8 mouse cellular contexts compared by ENCODE assay signal in the genomic region with DNA sequence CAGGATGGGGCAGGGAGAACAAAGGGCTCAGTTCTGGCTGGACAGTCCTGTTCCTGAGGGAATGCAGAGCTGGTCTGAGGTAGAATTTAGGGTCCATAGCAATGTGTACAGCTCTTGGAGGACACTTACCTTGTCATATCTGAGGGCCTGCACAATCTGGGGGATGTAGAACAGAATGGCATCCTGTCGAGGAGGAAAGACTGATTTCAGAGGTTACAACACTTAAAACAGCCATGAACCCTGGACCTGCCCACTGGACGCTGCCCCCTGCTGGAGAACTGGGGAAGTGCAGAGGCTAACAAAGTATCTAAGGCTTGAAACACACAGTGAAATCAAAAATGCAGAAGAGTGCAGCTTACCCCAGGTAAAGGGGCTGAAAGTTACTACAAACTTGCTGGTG. TPM values are rescaled to one million over a fixed set of nuclear protein-coding genes. Genes with fewer than 3 reads are reported as not detected.
DNase-seq lines count a peak whose midpoint lies in the region; ATAC-seq and TF ChIP-seq lines count a peak whose summit lies in the region.

No protein-coding gene starts in this region.

- DNase-seq in heart, adult 18-20 months = peak; percentile 49 to 88
- peak; percentile 74 for DNase-seq in brain, embryonic 14.5 days (ENCODE audit: low read depth)
- peak; percentile 89 for DNase-seq in kidney, postnatal 10 days
- DNase-seq in lung, postnatal 4 days = peak; percentile 55 to 81
- peak; percentile 54 to 65 for DNase-seq in spleen, postnatal 36 days (ENCODE audit: low spot score in 2 of 2)

- H3K9me3 ChIP-seq in heart, embryonic 11.5 days (replicated peaks; ENCODE audit: control insufficient read depth, low read length) = no peaks in the 10 kb centered on the region

- H3K9ac ChIP-seq in heart, embryonic 11.5 days (ENCODE audit: low read depth, low read length) = no peak overlapping the region

- H3K27ac ChIP-seq in heart, embryonic 11.5 days (ENCODE audit: low read depth, low read length) = no peak overlapping the region

- H3K4me2 ChIP-seq in heart, embryonic 11.5 days = no peak overlapping the region

- H3K4me3 ChIP-seq in heart, embryonic 11.5 days (ENCODE audit: low read depth, low read length) = no peak overlapping the region

- no peak for TF ChIP-seq POLR2A in brain, embryonic 14.5 days (IDR thresholded peaks at IDR 0.05; ENCODE audit: borderline replicate concordance, extremely low read depth, insufficient read depth, insufficient read length, poor library complexity, severe bottlenecking)

- 4% methylated on average over 2 of the region's 2 CpGs for WGBS in heart, embryonic 11.5 days (ENCODE audit: insufficient replicate concordance)

- peak; percentile 97 for TF ChIP-seq CTCF in brain, embryonic 14.5 days (IDR thresholded peaks at IDR 0.05; ENCODE audit: borderline replicate concordance, extremely low read depth, insufficient read depth, insufficient read length)

- ATAC-seq in heart, embryonic 11.5 days (replicated peaks; ENCODE audit: insufficient number of reproducible peaks, low FRiP score, low TSS enrichment) = no peak
- peak; percentile 83 for ATAC-seq in CD4-positive, CD25-positive, alpha-beta regulatory T cell, adult 4 months
- peak; percentile 69 for ATAC-seq in erythroblast, adult 5-6 weeks (replicated peaks; ENCODE audit: low FRiP score, poor library complexity, severe bottlenecking)

- H3K36me3 ChIP-seq in heart, embryonic 11.5 days (ENCODE audit: control insufficient read depth, insufficient read depth, low read length) = peaks cover 19% of the 10 kb centered on the region; the same call in 1 of the 2 replicates

- no peaks in the 10 kb centered on the region for H3K4me1 ChIP-seq in heart, embryonic 11.5 days (ENCODE audit: control insufficient read depth, insufficient read depth, low read length)

- H3K27me3 ChIP-seq in heart, embryonic 11.5 days (ENCODE audit: control insufficient read depth, insufficient read depth, low read length) = no peaks in the 10 kb centered on the region

RNA-seq across cellular contexts. Expression of a gene that starts 16.9 kb away (rescaled TPM):
- total RNA-seq in heart, adult 18-20 months (2021) = 1 to 10 TPM; 1.2 to 1.6 TPM
- polyA plus RNA-seq in heart, embryonic 11.5 days (2014; fragmentation: Nextera tagmentation; extraction: Ambion mirVana) = 4.9 and 7.1 TPM in 2 replicates
- polyA plus RNA-seq in CD4-positive, CD25-positive, alpha-beta regulatory T cell, adult 4 months (2017; shearing (Covaris generic)) = 10 to 100 TPM; 31.0 to 41.3 TPM
- 46.6 and 63.5 TPM in 2 replicates for polyA plus RNA-seq in brain, embryonic 14.5 days (2012; rRNA removed)
- 6.7 TPM in 1 of 2 replicates, not detected in the other for total RNA-seq in erythroblast, adult 5-6 weeks (2015; ENCODE audit: low replicate concordance)
- 2.1 TPM in 1 of 2 replicates, not detected in the other for total RNA-seq in erythroblast, adult 5-6 weeks (2017; ENCODE audit: low replicate concordance)

RNA-seq across cellular contexts. Expression of a gene that starts 38.4 kb away (rescaled TPM):
- total RNA-seq in heart, adult 18-20 months (2021) = 1 to 10 TPM; 1.2 to 1.3 TPM
- polyA plus RNA-seq in heart, embryonic 11.5 days (2014; fragmentation: Nextera tagmentation; extraction: Ambion mirVana) = 0.61 and 2.5 TPM in 2 replicates
- polyA plus RNA-seq in CD4-positive, CD25-positive, alpha-beta regulatory T cell, adult 4 months (2017; shearing (Covaris generic)) = under 1 TPM; 0.82 TPM
- polyA plus RNA-seq in brain, embryonic 14.5 days (2012; rRNA removed) = 0.93 and 0.98 TPM in 2 replicates
- total RNA-seq in erythroblast, adult 5-6 weeks (2015; ENCODE audit: low replicate concordance) = not detected in 2 replicates
- not detected in 2 replicates for total RNA-seq in erythroblast, adult 5-6 weeks (2017; ENCODE audit: low replicate concordance)

RNA-seq across cellular contexts. Expression of a gene that starts 59.4 kb away (rescaled TPM):
- total RNA-seq in heart, adult 18-20 months (2021) = 1 to 10 TPM; 1.3 to 1.5 TPM
- polyA plus RNA-seq in heart, embryonic 11.5 days (2014; fragmentation: Nextera tagmentation; extraction: Ambion mirVana) = 4.5 and 4.8 TPM in 2 replicates
- polyA plus RNA-seq in CD4-positive, CD25-positive, alpha-beta regulatory T cell, adult 4 months (2017; shearing (Covaris generic)) = 1 to 10 TPM in 1 of 2 experiments, under 1 TPM in 1; 0.89 to 2.1 TPM
- 12.1 and 16.4 TPM in 2 replicates for polyA plus RNA-seq in brain, embryonic 14.5 days (2012; rRNA removed)
- total RNA-seq in erythroblast, adult 5-6 weeks (2015; ENCODE audit: low replicate concordance) = 0.96 TPM in 1 of 2 replicates, not detected in the other
- total RNA-seq in erythroblast, adult 5-6 weeks (2017; ENCODE audit: low replicate concordance) = 0.14 and 0.60 TPM in 2 replicates
